Mouse (Mus musculus): ENCODE data around the gene Cdk5r1. TPM values are rescaled to one million over a fixed set of nuclear protein-coding genes. Genes with fewer than 3 reads are reported as not detected.

Cdk5r1 gene
- total and polyA plus RNA-seq, 3 experiments, result 1.1 to 1.2 TPM; not detected in 1

Other genes with a start within 250 kb of the Cdk5r1 start
- gene Rhbdl3, start 176.1 kb upstream of the Cdk5r1 start, total RNA-seq (2012; rRNA removed), result 0.04 and 0.13 TPM in 2 replicates
- gene Rhbdl3, start 176.1 kb upstream of the Cdk5r1 start, polyA plus RNA-seq (2012; ENCODE audit: insufficient read depth in 1 of 2, insufficient read length in 2 of 2, low read depth in 1 of 2, low replicate concordance in 2 of 2, missing spikeins in 1 of 2), result under 1 TPM in 1 of 2 experiments, not detected in 1; 0.11 TPM
- 9.4 and 10.1 TPM in 2 replicates for gene 5730455P16Rik, start 99.0 kb upstream of the Cdk5r1 start, total RNA-seq (2012; rRNA removed)
- 1 to 10 TPM in 1 of 2 experiments, not detected in 1; 9.5 TPM for gene 5730455P16Rik, start 99.0 kb upstream of the Cdk5r1 start, polyA plus RNA-seq (2012; ENCODE audit: insufficient read depth in 1 of 2, insufficient read length in 2 of 2, low read depth in 1 of 2, low replicate concordance in 2 of 2, missing spikeins in 1 of 2)
- gene Zfp207, start 93.7 kb upstream of the Cdk5r1 start, total RNA-seq (2012; rRNA removed), result 143 and 150 TPM in 2 replicates
- 100 to 1,000 TPM; 186 to 347 TPM for gene Zfp207, start 93.7 kb upstream of the Cdk5r1 start, polyA plus RNA-seq (2012; ENCODE audit: insufficient read depth in 1 of 2, insufficient read length in 2 of 2, low read depth in 1 of 2, low replicate concordance in 2 of 2, missing spikeins in 1 of 2)
- gene Psmd11, start 48.4 kb upstream of the Cdk5r1 start, total RNA-seq (2012; rRNA removed), result 110 and 153 TPM in 2 replicates
- gene Psmd11, start 48.4 kb upstream of the Cdk5r1 start, polyA plus RNA-seq (2012; ENCODE audit: insufficient read depth in 1 of 2, insufficient read length in 2 of 2, low read depth in 1 of 2, low replicate concordance in 2 of 2, missing spikeins in 1 of 2), result 100 to 1,000 TPM; 184 to 324 TPM

Measured in MEL (cell line).